Mouse (Mus musculus) CD4-positive, CD25-positive, alpha-beta regulatory T cell, adult 2 months (primary cell): Measurements from ENCODE around the gene Cyth3.

Experiments used
- DNase-seq: peaks from one replicate; pipeline ENCODE4 v3.0.0-alpha.2; 2012; ENCODE audit warnings: low read depth, low spot score

The Cyth3 gene

DNA sequence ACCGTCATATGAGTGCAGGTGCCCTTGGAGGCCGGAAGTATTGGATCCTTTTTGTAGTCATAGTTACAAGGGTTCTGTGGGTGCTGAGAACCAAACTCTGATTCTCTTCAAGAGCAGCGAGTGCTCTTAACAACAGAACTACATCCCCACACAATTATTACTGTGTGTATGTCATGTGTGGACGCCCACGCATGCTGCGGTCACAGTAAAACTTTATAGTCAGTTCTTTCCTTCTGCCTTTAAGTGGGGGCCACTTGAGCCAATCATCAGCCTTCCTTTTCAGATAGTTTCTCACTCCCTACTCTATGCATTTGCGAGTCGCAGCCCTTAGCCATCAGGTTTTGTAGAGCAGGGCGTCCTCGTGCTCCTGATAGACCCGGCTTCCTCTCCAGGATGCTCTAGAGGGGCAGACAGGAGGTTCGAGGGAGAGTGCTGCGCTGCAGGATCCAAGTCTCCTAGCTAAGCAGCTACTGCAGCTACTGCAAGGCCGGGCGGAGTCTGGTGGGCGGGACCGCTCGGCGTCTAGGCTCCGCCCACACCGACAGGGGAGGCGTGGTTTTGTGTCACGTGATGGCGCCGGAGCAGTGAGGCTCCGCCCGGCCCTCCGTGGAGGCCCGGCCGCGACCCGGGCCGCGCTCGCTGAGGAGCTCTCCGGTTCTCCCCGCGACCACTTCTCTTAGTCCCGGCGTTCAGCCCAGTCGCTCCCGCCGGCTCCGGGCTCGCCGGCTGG is at the start of gene Cyth3:
Gene Cyth3, plus strand, starts transcription at position 555 of the 730 bp plus-strand sequence.
- peak; percentile 97 for DNase-seq

DNA sequence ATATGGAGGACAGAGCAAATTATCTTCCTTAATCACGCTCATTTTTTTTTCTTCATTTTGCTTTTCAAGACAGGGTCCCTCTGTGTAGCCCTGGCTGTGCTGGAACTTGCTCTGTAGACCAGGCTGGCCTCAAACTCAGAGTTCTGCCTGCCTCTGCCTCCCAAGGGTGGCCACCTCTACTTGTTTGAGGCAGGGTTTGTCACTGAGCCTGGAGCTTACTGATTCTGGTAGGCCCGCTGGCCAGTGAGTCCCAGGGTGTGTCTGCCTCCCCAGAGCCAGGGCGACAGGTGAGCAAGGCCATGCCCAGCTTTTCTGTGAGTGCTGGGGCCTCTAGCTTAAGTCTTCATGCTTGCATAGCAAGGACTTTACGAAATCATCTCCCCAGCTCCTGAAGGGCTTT is 49.2 kb upstream of the Cyth3 start:
- no peak for DNase-seq

DNA sequence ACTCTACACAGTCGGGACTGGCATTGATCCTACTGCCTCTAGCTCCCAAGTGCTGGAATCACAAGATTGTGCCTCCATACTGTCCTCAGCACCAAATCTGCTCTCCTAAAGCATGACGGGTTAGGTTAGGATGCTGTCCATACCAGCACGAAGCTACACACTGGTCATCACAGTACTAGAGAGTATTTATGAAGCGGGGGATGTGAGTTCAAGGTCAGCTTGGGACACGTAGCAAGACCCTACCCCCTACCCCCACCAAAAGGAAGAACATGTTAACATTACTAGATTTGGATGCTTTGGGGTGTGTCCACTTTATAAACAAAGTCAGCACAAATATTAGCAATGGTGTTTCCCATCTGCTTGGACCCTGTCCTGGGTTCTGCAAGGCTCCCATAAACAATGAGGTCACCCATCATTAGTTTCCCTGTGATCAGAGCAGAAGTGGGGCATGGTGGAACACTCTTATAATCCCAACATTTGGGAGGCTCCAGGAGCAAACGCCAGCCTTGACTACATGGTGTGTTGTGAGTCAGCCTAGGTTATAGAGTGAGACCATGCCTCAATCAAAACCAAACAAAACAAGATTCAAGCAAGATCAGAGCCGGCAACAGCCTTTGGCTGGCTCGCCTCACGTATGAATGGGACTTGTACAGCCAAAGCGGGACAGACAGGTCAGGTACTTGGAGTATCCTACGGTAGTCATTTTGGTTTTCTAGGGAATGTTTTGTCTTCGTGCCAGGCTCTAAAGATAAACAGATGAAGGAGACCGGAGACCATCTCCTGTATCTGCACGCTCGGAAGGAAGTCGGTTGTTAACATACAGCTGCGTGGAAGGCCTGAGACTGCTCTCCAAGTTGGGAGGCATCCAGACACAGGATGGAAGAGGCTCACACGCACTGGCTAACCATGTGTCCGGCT is 47.7 kb upstream of the Cyth3 start:
- DNase-seq = no peak

DNA sequence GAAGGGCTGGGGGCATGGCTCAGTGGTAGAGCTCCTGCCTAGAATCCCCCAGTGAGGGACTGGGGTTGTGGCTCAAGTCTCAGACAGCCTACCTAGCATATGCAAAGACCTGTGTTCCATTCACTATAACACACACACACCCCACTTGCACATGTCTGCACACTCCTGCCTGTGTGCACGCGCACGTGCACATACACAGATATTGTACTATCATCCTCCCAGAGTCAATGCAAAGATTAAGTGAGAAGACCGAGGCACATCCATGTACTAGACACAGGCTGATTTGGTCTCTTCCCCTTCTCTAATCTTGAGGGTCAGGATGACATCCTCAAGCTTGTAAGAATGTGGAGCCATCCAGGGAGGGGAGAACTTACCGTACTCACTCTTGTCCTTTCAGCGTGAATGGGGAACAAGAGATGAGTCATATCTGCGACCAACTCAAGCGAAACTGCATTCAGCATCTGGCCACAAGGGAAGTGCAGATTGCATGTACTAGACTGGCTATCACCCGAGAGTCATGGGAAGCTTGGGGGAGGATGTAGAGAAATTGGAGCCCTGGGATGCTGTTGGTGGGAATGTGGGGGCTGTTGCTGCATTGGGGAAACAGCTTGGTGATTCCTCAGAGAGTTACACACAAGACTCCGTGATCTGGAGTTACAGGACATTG is 42.6 kb upstream of the Cyth3 start:
- no peak for DNase-seq

DNA sequence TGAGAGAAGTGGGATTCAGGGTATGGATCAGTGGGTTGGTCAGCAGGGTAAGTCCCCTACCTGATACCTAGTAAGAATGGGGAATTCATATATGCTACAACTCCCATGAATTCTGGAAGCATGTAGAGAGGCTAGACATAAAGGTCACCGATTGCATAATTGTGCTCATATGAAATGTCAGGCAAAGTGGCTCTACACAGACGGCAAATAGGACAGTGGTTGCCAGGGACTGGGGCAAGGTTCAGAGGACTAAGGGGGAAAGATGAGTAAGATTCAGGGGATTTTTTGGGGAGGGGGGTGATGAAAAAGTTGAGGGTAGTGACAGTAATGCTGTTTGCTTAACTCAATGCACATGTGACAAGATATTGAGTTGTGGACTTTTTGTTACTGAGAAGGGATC is 41.3 kb upstream of the Cyth3 start:
- no peak for DNase-seq

DNA sequence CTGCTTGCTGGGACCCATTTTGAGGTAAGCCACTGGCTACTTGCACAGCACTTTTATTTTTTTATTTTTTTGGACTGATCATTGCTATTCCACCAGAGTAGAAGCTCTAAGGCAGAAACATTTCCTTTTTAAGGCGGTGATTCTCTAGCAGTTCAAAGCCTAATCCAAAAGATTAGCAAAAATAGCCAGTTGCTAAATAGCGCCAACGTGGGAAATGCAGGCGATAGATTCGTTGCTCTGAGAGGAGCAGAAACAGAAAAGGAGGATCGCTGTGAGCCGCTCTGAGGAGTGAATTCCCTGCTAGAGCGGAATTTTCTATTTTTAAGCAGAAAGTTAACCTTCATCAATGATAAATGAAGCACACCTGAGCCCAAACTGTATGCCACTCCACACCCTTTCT is 40.4 kb upstream of the Cyth3 start:
- no peak for DNase-seq

DNA sequence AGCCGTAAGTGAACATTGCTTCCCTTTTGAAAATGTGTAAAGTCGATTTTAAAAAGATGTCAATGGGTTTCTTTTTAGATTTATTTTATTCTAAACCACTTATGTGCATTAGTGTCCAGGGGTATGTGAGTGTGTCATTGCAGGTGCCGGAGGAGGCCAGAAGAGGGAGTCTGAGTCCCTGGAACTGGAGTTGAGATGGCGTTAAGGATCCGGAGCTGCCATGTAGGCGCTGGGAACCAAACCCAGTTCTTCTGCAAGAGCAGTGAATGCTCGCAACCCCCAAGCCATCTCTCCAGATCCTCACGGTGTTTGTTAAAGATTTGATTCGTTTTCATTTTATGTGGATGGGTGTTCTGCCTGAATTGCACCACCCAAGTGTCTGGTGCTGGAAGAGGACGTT is 39.2 kb upstream of the Cyth3 start:
- DNase-seq = no peak

DNA sequence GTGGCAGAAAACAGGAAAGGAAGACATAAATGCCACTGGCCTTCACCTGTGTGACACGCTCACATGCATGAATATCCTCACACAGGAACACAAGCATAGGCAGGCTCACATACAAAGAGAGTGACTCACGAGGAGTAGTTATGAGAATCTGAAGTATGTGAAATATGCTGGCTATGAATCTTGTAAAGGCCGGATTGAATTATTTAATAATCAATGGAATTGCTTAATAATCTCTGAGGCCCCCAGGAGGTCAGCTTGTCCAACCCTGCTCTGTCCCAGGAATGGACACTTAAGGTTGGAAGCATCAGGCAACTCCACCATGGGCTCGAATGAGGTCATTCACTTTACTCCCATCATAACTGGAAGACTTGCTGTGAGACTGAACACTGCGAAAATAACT is 37.3 kb upstream of the Cyth3 start:
- no peak for DNase-seq

DNA sequence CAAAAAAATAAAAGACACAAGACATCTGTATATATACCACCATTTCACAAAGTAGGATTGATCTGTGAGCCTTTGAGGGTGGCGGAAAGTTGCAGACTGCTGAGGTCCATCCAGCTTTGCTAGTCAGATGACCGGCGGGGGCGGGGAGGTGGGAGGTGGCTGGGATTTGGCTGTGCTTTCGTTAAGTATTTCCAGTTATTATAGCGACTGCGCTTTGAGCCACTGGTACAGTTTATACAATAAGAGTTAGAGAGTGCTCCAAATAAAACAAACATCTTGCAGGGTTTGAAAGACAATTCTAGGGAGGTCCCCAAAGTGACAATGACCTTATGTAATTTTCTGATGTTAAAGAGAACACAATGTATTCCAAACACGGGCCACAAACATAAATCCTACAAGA is 35.9 kb upstream of the Cyth3 start:
- no peak for DNase-seq

DNA sequence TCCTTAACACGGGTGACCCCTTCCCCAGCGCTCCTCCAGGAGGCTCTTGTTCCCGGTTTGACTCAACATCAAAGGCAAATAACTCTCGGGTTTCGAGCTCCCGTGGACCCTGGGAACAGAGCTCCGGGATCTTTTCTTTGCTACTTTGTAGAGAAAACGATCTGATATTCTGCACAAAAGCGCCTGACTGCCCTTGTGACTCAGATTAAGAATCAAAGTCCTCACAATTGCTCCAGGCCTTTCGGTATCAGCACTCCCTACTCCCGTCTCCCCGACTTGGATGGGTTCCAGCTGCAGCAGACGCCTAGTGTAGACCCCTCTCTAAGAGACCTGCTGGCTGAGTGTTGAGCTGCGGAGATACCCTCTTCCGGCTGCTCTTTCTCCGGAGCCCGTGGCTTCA is 33.1 kb upstream of the Cyth3 start:
- no peak for DNase-seq

DNA sequence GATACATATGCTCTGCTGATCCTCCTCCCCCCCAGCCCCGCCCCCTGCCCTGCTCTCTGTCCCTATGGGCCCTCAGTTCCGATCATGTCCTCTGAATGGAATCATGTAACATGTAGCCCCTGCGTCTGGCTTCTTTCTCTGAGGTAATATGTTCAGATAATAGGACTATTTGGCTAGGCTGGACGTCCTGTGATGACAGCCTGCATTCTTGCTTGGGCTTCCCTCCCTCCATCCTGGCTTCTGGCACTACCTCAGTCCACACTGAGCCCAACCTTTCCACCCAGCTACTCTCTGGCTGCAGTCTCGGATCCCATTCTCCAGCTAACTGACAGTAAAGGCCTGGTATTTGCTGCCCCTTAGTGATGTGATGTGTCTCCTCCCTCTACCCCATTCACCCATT is 29.3 kb upstream of the Cyth3 start:
- DNase-seq = no peak

DNA sequence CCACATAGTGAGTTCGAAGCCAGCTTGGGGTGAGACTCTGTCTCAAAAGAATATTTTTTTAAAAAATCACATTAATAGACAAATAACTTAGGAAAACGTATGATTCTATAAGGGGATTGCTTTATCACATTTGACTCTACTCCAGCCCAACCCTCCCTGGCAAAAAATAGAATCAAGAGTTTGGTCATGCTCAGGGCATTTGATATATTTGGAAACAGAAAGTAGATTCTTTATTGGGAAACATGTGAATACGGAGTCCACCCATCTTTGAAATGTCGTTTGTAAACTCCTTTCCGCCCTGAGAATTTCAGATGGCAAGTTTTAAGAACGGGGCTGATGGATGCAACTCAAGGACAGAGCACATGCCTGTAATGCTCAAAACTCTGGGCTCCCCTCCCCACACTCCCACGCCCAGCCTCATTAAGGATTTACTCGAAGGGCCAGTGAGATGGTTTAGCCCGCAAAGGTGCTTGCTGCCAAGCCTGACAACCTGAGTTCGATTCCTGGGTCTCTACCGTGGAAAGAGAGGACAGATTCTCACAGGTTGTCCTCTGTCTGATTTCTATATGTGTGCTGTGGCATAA is 28.6 kb upstream of the Cyth3 start:
- no peak for DNase-seq

DNA sequence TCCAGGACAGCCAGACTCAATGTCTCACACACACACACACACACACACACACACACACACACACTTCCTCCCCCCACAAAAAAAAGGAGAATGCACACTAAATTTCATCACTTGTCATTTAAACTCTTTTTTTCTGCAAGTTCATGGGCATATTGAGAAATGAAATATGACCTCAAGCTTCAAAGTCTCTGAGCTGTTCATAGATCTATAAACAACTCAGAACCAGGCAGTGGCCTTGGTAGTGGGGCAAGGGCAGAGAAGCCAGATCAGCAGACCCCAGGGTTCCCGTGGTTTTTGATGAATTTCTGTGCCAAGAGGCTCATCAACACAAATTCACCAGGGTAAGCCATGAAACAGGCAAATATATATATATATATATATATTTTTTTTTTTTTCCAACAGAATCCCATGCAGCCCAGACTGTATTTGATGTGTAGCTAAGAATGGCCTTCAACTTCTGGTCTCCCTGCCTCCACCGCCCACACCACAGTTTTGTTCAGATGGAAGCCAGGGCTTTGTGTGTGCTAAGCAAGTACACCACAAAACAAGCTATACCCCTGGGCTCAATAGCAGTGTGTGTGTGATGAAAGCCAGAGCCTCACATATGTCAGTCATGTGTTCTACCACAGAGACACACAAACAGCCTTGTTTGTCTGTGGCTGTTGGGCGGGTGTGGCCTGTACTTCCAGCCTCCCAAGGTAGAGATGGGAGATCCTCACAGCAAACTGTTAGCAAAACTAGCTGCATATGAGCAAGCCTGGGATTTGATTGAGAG is 27.8 kb upstream of the Cyth3 start:
- DNase-seq = no peak

DNA sequence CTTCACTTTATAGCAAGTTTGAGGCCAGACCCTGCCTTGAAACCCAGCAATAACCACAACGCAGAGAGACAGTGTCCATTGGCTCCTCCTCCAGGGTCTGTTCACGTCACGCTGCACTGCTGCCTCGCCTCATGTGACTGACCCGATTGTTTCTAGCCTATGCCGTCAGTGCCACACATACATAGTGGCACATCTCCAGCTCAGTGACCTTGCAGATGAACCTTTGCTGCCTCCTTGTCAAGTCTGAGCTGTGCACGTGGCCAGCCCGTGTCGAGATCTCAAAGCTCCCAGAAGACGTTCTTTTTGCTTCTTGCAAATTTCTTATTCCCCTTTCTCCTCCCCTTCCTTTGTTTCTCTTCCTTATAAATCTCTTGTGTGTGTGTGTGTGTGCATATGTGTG is 20.2 kb upstream of the Cyth3 start:
- DNase-seq = no peak

DNA sequence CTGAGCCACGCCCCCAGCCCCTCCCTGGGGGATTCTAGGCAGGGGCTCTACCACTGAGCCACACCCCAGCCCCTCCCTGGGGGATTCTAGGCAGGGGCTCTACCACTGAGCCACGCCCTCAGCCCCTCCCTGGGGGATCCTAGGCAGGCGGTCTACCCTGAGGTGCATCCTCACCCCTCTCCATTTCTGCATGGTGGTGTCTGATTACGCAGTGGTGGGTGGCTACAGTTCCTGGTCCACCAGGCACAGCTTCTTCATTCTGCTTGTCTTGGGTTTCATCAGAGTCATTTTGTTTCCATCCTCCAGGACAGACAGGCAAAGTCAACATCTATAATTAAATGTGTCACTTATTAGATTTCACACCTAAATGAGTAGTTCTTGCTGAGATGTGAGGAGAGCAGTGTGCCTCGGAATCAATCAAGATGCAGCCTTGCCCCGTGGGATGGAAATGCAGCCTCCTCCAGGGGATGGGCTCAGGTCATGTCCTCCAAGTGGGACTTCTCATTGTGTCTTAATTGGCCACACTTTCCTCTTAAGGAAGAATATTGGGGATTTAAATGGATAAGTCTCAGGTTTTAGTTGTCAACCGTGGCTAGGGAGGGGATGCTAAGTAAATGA is 18.0 kb upstream of the Cyth3 start:
- DNase-seq = no peak

DNA sequence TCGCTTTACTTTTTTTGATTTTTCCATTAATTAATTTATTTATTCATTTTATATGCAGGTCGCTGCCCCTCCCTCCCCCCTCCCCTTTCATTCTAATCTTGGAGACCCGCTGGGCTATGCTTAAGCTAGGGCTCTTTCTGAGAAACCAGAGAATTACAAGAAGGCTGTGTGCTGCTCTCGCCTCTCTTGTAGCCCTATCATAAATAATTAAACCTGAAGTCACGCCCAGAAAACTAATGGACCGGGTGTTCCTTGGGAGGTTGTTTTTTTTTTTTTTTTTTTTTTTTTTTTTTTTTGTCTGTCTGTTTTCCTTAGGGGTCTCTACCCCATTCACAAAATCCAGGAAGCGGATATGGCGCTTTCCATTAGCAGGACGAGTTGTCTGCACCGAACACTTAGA is 15.5 kb upstream of the Cyth3 start:
- no peak for DNase-seq

DNA sequence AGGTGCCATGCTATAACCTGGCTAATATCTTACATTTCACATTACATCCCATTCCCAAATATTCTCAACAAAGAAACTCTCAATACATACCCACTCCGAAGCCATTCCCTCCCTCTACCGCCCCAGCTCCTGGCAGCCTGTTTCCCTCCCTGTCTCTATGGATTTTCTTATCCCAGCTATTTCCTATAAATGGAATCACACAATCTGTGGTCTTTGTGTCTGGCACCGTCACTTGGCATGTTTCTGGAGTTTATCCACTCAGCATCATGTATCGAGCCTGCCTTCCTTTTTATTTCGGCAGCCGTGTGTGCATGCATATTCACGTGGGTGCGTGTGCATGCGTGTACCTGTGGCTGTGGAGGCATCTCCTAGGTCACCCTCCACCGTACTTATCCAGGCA is 14.1 kb upstream of the Cyth3 start:
- DNase-seq = no peak

DNA sequence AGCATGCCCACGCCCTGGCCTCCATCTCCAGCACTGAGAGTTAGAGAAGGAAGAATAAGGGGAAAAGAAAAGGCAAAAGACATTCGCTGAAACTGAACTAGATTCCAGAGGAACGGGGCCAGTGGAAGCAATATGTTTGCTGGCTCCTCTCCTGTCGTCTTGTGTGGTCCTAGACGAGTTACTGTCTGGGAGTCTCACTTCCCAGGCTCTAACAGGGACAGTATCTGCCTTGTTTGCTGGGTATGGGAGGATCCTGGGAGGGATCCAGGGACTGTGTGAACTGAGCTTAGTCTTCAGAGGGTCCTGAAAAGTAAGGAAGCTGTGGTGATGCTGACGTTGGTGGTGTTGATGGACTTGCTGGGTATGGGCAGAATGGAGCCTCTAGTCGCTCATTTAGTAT is 10.3 kb upstream of the Cyth3 start:
- no peak for DNase-seq

DNA sequence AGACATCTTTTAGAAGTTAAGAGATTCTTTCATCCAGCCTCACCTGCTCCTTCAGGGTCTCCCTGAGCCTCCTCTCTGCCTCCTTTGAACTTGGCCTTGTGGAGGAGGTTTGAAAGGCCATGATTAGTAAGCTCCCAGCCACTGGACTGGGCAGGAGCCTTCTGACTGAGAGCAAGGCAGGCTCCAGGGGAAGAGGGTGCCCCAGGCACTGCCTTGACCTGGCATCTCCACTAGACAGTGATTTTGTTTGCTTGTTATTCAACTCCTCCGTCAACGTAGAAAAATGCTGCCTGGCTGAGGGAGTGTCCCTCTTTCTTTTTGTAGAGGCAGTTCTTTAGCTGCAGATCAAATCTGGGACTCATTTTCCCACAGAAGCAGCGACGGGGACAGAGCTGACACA is 9.0 kb upstream of the Cyth3 start:
- DNase-seq = no peak

DNA sequence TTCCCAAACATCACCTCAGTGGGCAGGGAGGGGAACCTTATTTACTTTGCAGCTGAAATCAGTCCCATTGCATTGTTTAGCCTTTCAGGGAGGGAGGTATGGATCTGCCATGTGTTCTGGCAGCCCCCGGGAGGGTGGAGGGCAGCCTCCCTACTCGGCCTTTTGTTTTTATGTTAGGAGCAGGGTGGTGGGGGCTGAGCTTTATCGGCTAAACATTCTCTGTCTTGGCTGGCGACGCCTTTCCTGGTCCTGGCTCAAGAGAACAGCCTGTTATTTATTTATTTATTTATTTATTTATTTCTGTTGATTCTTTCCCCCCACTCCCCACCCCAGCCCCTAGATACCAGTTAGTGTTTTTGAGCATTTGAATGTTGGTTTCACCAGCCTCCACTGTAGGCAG is 7.7 kb upstream of the Cyth3 start:
- DNase-seq = no peak

DNA sequence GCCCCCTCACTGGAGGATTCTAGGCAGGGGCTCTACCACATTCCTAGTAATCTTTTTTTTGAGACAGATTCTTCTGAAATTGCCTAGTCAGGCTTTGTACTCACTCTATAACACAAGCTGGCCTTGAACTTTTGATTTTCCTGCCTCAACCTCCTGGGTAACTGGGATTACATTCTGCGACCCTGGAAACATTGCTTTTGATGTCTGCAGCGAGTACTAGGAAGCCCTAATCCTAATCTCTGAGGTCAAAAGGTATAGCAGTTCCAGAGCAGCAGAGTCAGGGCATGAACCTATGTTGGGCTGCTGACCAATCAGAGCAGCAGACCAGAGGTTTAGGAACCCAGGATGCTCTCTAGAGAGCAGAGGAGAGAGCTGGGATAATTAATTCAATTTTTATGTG is 6.9 kb upstream of the Cyth3 start:
- no peak for DNase-seq
